Mouse (Mus musculus) layer of hippocampus, postnatal 25 days (tissue): ENCODE measurements around the gene Gtf2h3. TPM values are rescaled to one million over a fixed set of nuclear protein-coding genes. Genes with fewer than 3 reads are reported as not detected.
A peak's percentile ranks its signal among the peaks of the same experiment; 100 is the strongest.
"Not testable (repeated sequence)": the region's sequence is repeated elsewhere in the genome, so short reads cannot be mapped to it uniquely, and the experiment has no call there.

Experiments
- DNase-seq, 2 experiments: peaks; one replicate each; pipeline ENCODE4 v3.0.0; 2022; ENCODE audit warnings: mixed read lengths in 2 of 2, low spot score in 1 of 2; ENCODE audit errors: extremely low spot score in 1 of 2
- total RNA-seq, 2 experiments: library from RNA; stranded (reverse); gene quantifications; 2 replicates each; pipeline ENCODE4 v1.2.3; 2021

The Gtf2h3 gene
- total RNA-seq: 10 to 100 TPM; 29.5 to 32.8 TPM

DNA sequence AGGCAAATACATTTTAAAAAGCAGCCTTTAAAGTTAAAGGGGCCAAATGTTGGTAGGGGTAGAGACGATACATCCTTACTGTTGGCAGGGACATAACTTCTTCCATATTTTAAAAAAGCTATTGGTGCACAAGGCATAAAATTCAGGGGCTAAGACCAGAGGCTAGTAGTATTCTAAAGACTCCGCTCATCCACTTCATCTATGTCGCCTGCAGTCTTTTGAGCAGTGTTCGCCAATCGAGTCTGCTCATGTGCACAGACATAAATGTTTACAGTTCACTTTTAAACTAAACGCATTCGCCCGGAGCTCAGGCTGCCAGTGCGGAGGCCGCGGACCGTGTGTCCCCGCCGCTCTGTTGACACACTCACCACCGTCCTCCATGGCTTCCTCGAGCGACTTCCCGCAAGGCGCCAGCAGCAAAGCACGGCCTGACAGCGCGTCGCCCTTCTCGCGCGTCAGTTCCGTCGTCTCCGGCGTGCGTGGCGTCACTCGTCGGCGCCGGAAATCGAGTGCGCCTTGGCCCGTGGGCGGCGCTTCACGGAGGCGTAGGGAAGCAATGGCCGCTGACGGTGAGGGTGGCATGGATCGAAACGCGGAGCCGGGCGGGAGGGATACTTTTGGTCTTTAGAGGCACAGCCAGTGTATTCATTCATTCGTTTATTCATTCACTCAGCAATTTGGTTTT lies at the start of gene Gtf2h3, which contains the start of gene Eif2b1:
Gtf2h3 (plus strand) TSS at position 508 of the 685 bp plus-strand sequence.
Eif2b1 (minus strand) TSS at position 499 of the 685 bp plus-strand sequence.
- DNase-seq: peak; percentile 93 to 95

GRCm38 (mm10) chr5:124529191-124529651 lies 49.7 kb upstream of the Gtf2h3 start:
- DNase-seq: no peak

GRCm38 (mm10) chr5:124529697-124530096 lies 49.2 kb upstream of the Gtf2h3 start:
- DNase-seq: no peak

DNA sequence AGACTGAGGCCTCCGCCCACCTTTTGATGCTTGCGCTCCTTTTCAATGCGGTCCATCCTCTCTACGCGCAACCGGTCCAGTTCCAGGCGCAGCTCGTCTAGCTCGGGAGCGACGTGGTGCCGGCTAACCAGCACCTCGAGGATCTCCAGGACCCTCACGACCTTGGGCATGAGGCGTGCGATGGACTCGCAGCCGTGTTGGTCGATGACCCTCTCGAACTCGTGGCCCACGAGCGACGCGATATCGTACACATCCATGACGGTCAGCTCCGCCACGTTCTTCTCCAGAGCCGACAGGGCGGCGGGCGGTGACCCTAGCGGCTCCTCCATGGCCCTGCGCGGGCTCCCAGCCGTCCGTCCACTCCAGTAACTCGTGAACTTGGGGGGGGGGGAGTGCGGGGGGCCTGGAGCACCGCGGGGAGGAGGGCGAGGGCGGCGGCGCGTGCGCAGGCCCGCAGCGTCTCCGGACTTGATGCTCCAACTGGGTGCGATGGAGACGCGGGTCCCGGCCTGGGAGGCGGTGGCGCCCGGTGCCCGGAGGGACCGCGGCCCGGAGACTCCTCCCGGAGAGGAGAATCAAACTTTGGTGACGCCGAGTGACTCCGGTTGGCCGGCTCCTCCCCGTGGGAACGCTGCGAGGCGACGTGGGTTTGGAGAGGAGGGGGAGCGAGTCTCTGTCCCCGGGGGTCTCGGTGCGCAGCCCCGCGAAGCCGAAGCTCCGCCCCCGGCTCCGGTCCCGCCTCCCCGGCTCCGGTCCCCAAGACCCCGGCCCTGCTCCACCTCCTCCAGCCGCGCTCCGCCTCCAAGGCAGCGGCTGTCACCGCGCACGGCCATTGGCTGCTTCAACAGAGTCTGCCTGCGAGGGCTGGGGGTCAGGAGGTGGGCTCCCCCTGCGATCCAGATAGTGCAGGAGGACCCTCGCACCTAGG lies 48.0 kb upstream of the Gtf2h3 start, which contains the start of gene Rilpl1:
Rilpl1 (minus strand) TSS at position 737 of the 928 bp plus-strand sequence.
- peak; percentile 66 to 68 for DNase-seq

GRCm38 (mm10) chr5:124531583-124531930 lies 47.4 kb upstream of the Gtf2h3 start:
- DNase-seq: no peak

DNA sequence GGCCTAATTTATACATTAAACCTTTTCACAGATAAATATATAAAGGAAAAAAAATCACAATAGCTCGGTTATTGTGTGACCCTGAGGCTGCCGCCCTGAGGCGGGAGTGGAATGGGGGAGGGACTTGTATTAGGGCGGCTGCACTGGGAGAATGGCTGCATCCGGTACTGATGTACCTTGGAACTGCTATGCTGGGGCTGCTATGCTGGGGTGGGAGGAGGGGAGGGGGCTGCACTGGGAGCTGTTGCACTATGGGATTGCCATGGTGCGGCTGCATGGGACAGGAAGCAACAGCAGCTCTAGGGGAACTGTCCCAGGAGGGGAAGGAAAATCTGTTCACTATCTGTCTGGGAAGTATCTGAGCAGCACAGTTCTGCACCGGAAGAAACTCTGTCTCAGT lies 46.5 kb upstream of the Gtf2h3 start:
- DNase-seq: no peak

DNA sequence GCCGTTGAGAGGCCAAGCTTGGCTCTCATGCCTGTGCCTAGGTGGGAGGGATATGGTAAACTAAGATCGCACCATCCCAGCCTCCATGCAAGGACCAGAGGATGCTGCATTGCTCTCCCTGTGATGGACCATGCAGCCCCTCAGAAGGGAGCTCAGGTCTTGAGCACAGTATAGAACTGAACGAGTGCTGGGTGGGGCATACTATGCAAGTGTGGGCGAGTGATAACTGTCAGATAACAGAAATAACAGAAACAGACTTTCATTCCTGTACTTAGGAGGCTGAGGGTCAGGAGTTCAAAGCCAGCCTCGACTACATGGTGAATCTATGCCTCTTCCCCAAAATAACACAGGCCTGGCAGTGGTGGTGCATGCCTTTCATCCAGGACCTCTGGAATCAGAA lies 43.9 kb upstream of the Gtf2h3 start:
- DNase-seq: no peak

DNA sequence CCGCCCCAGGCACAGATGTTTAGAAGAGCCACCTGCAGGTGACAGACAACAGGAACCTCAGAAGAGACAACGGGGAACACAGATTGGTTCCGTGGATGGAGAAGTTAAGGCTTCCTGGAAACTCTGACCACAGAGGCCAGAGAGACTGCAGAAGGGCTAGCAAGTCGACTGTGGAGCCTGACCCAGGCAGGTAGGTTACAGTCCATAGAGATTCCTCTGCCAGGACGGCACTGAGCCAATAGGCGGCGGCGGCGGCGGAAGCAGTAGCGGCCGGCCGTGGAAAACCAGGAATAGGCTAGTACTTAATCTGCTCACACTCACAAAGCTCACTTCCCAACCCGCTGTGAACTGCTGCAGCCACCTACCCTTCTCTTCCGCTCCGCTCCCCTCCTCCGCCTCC lies 42.2 kb upstream of the Gtf2h3 start:
- DNase-seq: no peak

DNA sequence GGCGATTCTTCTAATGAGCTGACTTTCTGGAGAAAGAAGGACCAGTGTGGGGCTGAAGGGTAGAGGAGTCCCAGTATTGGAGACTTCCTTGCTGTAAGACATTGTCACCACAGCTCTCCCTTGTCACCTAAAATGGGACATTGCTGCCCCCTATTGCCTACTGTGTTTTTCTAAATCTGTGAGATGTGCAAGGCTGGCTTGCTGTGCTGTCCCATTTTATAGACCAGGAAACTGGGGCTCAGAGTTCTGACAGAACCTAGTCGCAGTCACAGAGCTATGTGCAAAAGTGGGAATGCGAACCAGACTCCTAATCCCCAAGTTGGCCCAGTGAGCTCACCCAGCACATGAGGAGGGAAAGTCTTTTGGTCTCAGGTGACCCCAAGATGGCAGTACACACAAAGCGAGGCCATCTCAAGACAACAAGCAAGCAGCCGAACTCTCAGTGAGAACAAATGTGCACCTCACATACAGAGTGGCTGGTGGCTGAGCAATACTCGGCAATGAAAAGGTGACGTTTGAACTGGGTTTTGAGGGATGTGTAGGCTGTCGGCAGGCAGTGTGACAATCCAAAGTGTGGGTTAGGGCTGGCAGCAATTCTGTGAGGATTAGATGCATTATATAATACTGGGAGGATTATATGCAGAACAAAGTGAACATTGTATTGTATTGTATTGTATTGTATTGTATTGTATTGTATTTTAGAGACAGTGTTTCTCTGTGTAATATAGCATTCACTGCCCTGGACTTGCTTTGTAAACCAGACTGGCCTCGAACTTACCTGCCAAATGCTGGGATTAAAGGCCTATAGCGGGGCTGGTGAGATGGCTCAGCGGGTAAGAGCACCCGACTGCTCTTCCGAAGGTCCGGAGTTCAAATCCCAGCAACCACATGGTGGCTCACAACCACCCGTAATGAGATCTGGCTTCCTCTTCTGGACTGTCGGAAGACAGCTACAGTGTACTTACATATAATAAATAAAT lies 39.8 kb upstream of the Gtf2h3 start:
- DNase-seq: peak in 1 of 2 experiments; percentile 59

DNA sequence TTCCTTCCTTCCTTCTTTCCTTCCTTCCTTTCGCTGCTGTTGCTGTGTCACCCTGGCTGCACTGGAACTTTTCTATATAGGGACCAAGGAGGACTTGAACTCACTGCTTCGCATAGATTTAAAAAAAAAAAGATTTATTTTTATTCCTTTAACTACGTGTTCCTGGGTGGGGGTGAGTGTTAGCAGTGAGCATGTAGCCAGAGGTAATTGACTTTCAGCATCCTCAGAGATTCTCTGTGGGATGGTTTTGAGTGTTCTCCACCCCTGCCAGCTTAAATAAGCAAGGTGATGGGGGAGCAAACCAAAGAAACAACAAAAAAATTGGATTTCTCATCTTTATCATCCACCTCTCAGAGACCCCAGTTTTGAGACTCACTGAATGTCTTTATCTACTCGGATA lies 39.0 kb upstream of the Gtf2h3 start:
- DNase-seq: no peak

DNA sequence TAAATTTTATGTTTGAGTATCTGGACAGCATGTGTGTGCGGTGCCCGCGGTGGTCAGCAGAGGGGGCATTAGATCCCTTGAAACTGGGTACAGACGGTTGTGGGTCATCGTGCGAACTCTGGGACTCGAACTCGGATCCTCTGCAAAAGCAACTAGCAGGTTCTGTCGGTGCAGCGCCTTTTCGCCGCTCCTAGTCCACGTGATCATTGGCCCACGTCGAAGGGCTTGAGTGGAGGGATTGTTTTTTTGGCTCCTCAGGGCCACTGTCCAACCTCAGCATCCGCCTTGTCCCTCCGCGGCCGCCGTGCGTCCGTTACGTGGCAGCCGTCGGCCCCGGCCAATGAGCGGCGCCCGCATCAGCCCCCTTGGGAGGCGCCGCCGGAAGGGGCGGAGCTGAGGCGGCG lies 38.6 kb upstream of the Gtf2h3 start, which contains the start of gene Tmed2:
Tmed2 (plus strand) TSS at position 313 of the 404 bp plus-strand sequence.
- peak; percentile 86 to 90 for DNase-seq

- DNase-seq: peak; percentile 36 to 40
Measured at GRCm38 (mm10) chr5:124540905-124541601, 37.9 kb upstream of the Gtf2h3 start.

GRCm38 (mm10) chr5:124541602-124541973 lies 37.4 kb upstream of the Gtf2h3 start:
- no peak for DNase-seq

GRCm38 (mm10) chr5:124550737-124551136 lies 28.2 kb upstream of the Gtf2h3 start:
- DNase-seq: not testable (repeated sequence)

- DNase-seq: not testable (repeated sequence)
Measured at GRCm38 (mm10) chr5:124551349-124552093, 27.4 kb upstream of the Gtf2h3 start.

DNA sequence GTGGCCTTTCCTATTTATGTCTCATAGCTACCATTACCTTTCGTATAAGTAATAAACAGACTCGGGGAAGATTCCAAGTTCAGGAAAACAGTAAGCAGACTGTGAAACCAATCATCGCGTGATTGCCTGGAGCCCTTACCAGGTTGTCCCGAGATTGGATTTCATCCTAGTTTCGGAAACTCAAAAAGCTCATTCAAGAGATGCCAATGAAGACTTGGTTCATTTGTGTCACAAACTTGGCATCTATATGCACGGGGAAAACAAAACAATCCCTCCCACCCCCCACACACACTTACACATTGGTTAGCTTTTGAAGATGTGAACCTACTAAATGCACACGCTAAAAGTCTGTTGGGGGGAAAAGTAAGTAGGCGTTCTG lies 26.9 kb upstream of the Gtf2h3 start:
- no peak for DNase-seq

GRCm38 (mm10) chr5:124552558-124553307 lies 26.2 kb upstream of the Gtf2h3 start, which contains the start of gene Ddx55:
Gene Ddx55 (plus strand): TSS chr5:124552864.
- peak; percentile 81 to 88 for DNase-seq

DNA sequence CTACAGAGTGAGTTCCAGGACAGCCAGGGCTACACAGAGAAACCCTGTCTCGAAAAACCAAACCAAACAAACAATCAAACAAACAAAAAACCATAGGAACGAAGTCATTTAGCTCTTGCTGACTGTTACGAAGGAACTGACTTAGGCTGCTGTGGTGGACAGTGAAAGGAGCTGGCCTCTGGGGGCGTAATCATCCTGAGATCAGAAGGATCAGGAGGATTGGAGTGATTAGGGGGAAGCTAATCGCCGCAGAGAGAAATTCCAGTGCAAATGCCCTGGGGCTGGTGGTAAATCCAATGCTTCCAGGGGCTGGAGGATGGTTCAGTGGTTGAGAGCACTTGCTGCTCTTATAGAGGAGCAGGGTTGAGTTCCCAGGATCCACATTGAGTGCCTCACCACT lies 25.3 kb upstream of the Gtf2h3 start:
- no peak for DNase-seq
